Mouse (Mus musculus) lung, postnatal 0 days (tissue): ENCODE measurements around the gene Micall2.

Source experiments
- CTCF ChIP-seq: IDR thresholded peaks from 2 replicates; pipeline ENCODE4 v1.5.1; 2016; ENCODE audit warnings: antibody characterized with exemption, mild to moderate bottlenecking
- EP300 ChIP-seq: IDR thresholded peaks from 2 replicates; pipeline ENCODE4 v1.6.1; 2016; ENCODE audit warnings: antibody characterized with exemption, mild to moderate bottlenecking, control low read depth

DNA sequence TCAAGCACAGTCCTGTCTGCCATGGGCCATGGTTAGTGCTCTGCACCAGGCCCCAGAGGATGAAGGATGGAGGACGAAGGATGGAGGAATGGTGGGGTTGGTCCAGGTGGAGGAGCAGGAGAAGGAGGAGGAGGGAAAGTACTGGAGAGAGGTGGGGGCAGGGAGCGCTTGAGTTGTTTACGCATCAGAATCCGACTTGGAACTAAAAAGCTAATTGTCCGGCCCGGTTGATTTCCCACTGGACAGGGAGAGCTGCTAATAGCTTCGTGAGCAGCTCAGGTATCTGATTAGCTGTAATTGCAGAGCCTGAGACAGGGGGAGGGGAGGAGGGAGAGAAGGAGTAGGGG lies 53.5 kb downstream of the Micall2 start:
- no peak for TF ChIP-seq CTCF
- TF ChIP-seq EP300: no peak
